Mouse (Mus musculus) heart, postnatal 10 days (tissue): Measurements from ENCODE around the gene Pbx3. TPM values are rescaled to one million over a fixed set of nuclear protein-coding genes. Genes with fewer than 3 reads are reported as not detected.

Experiments used
- DNase-seq, 2 experiments: peaks; one replicate each; pipeline ENCODE4 v3.0.0; 2021
- intact Hi-C: fragments of 180-260 bp; cut with DNase I; formaldehyde crosslinking; loops from one replicate; pipeline ENCODE4 v1.15.1; 2025
- total RNA-seq, 2 experiments: library from RNA; stranded (reverse); gene quantifications; 2 replicates each; pipeline ENCODE4 v1.2.3; 2021

Pbx3 gene
- total RNA-seq, 2 experiments from 2014 or later = 16.2 to 17.2 TPM

DNA sequence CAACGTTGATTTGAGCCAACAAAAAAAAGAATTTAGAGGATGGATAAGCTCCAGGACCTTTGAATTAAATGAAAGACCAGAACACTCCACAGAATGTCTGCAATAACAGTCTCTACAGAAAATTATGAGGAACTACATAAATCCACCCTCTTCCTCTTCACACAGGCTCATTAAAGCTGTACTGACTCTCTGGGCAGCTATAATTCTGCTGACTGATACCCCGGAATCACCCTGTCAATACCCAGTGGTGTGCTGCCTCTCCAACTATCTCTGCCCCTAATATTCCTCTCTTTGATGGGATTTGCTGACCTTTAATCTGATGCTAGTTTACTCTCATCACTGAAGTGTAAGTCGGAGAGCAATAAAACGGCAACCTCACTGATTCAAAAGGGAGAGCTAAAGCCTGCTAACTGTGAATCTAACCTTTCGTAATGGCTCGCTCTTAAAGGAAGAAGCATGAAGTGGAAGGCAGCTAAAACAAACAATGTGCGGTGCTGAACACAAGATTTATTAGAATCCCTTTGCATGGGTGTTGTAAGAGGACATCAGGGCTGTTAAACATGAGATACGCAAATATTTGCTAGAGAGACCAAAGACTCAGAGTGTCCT lies 137.4 kb downstream of the Pbx3 start:
- intact Hi-C loops = no loop called here
- no peak for DNase-seq

DNA sequence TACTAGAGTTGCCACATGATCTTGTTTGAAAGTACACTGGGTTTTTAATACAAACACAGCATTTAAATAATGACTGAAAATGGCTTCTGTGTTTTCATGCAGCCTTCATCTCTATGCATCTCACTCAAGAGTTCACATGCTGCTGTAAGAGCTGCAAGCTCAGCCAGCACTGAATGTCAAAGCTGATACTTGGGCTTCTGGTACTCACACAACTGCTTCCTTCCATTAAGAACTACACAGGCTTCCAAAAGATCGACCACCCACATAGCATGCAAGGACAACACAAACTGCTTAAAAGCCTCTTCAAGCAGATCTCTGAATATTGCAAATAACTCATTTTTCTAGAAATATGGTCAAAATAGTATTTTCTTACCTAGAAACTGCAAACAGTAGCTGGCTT lies 138.7 kb downstream of the Pbx3 start:
- intact Hi-C loops = no loop called here

DNA sequence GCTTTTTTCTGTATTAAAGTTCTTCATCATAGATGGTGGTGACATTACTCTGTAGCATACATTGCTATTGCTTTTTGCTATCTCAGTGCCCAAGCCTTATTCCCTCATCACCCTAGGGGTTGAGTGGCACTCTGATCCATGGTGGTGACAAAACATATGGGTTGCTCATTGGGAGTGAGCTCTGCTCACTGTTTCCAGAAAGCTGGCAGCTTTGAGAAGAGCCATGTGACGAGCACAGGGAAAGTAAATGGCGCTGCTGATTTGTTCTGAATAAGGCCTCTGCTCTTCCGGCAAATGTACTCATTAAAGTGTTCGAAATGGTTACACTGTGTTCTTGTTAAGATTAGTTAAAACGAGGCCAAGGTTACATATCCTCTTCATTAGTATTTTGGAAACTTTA lies 139.7 kb downstream of the Pbx3 start:
- DNase-seq = no peak
- intact Hi-C loops = no loop called here

More for the DNA sequence above, 138.7 kb downstream of the Pbx3 start:
- no peak for DNase-seq

DNA sequence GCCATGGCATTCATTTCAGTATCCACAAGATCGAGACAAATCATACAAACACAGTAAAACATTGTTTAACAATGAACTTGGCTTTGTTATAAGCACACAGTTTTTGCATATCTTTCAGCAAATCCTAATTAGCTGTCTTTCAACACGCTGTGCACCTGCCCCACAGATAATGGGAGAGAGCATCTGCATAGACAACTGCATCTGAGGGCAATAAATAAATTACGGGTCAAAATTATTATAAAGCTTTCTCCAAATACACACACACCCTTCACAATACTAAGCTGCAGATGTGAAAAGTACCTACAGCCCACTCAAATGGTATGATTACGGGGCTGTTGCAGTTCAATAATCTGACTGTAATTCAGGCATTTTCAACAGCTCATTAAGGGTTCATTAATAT lies 145.3 kb downstream of the Pbx3 start:
- no peak for DNase-seq
- intact Hi-C loops = no loop called here

DNA sequence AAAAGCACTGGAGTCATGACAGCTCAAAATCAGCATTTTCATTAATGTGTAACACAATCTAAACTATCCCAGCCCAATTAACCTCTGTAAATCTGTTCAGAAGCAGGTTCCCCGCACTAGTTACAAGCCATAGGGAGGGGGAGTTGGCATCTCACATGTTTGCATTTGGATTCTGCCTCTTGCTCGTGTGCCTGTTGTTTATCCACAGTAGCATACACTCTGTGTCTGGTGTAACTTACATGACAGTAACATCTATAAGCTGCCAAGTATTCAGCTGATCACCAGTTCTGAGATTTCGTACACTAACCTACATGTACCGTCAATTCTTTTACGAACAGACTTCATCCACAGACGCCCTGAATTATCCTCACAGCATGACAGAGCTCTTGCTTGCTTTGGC lies 147.5 kb downstream of the Pbx3 start:
- DNase-seq = no peak
- intact Hi-C loops = no loop called here

DNA sequence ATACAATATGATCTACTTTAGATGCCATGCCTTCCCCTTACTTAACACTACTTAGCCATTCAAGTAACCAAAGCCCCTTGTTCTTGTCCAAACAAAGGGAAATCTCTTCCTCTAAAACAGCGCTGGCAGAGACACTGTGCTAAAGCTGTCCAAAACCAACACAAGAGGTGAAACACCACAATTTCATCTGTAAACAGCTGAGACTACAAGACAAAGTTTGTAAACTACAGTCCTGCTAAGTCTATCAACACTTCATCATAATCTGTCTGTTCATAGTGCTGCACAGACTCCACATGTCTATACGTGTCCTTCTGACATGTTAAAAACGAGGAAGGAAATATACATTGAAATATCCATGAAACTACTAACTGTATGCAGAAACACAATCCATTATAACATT lies 151.5 kb downstream of the Pbx3 start:
- no peak for DNase-seq
- intact Hi-C loops = no loop called here

DNA sequence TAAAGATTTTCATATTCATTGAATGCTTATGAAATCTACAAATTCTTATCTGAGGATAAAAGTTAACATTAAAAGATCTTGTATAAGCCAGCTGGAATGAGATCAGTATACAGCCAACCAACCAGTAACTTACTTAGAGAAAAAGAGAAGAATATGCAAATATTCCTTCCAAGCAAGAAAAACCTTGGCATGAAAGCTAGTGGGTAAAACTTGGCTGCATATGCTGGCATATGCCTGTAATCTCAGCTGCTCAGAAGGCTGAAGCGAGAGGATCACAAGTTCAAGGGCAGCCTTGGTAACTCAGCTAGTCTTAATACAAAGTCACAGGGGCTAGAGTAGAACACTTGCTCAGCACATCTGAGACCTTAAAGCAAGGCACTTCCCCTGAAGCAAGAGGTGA lies 153.8 kb downstream of the Pbx3 start:
- DNase-seq = no peak
- intact Hi-C loops = no loop called here

DNA sequence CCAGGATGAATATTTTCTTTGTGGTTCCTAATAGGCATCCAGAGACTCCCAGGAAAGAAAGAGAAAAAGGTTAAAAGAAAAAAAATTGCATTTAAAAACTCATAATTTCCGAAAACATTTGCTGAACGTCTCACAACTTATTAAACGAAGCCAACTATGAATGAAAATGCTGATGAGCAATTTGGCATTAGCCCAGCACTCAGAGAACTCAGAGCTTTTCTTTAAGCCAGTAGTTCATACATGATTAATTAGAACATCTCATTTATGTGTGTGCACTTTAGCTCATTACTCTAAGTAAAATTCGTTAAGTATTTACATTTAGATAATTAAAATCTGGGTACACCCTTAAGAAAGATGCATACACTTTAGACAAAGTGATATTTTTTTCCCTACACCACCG lies 155.3 kb downstream of the Pbx3 start:
- intact Hi-C loops = no loop called here
- DNase-seq = no peak

DNA sequence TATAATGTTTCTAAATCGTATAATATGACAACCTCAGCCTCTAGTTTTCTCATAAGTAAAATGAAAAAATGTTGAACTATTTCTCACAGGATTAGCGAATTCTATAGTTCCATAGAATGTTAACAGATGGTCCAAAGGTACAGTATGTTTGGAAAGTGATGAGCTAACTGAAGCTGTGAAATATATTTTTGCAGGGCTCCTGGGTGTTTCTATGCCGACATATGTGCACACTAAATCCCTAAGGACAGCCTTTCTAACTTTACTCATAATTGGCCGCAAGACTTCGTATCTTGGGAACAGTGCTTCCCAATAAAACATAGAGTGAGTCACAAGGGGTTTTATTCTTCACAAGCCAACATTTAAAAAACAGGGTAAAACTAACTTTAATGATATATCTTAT lies 157.4 kb downstream of the Pbx3 start:
- DNase-seq = no peak
- intact Hi-C loops = no loop called here

DNA sequence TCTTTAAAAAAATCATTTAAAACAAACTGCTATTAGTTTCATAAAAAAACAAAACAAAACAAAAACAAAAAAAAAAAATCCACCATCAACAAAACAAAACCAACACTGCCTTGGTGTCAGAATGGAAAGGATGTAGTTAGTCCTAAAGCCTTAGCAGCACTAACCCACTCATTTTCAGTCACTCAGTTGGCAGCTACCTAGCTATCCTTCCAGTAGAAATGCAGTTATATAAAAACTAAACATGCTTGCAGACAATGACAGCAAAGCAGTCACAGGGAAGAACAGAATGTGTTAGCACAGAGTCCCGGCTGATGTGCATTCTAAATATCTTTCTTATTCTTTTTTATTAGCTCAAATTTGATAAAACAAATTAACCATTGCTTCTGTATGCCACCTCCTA lies 160.5 kb downstream of the Pbx3 start:
- DNase-seq = no peak
- intact Hi-C loops = no loop called here

DNA sequence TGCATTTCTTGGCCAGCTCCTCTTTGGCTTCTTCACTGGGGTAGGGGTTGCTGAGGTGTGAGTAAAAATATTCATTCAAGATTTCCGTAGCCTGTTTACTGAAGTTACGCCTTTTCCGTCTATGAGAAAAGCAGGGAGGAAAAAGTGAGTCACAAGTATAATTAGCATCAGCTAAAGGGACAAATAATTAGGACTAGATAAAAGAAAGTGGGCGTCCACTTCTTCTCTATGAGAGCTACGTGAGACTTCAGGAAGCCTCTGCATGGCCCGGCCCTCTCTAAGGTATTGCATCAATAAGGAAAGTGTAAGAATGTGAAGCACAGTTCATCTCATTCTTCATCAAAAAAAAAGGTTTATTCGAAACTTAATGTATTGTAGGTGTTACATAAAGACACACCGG lies 168.1 kb downstream of the Pbx3 start:
- DNase-seq = no peak
- intact Hi-C loops = no loop called here

DNA sequence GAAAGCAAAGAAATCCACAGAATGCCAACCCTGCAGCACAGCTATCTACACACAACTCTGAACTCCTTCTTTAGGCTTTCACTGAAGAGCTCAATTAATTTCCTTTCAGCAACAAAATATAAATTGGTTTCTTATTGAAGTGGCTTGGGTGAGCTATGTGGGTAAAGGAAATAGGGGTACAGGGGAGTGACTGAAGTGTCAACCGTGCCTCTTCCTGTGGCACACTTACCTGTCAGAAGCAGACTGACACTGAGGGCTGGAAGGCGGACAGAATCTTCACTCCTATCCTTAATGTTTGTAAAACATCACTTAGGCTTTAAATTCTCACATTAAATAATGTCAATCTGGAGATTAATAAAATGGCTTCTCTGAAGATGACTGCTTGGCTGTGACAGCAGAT lies 168.6 kb downstream of the Pbx3 start:
- intact Hi-C loops = no loop called here
- no peak for DNase-seq

DNA sequence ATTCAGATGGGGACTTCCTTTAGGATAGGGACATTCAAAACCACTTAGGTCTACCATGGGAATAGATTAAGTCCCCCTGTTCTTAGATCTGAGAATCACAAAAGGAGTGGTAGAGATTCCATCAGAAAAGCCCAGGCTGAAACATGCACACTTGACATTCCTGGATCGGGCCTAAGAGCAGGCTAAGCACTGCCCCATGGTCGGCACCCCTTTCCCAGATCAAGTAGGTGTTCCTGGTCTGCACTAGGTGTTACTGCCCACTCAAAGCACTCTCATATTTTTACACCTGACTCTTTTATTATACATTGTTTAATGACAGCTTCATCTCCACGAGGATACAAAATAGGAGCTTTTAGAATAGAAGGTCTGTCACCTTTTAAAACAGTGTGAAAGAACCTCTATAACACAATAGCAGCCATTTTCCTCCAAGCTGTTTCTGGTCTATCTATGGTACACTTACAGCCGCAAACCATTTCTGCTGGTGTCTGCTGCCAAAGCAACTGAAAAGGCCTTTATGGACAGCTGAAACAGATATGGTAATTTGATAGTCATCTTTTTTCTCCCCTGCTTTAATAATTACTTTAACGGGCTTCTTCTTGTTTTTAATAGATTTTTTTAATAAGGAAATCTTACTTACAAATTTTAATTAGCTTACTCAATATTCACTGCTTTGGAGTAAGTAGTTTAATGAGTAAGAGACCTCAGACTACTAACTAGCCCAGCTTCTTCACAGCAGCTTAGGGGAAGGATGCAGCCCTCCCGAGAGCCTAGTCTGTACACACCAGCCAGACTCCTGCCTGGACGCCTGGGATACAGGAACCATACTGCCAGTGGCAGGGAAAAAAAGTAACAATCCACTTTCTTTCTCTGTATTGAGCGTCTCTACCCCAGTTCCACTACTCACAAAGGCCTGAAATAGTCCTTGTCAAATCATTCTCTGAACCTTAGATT lies 178.8 kb downstream of the Pbx3 start:
- DNase-seq = no peak
- intact Hi-C loops = no loop called here

DNA sequence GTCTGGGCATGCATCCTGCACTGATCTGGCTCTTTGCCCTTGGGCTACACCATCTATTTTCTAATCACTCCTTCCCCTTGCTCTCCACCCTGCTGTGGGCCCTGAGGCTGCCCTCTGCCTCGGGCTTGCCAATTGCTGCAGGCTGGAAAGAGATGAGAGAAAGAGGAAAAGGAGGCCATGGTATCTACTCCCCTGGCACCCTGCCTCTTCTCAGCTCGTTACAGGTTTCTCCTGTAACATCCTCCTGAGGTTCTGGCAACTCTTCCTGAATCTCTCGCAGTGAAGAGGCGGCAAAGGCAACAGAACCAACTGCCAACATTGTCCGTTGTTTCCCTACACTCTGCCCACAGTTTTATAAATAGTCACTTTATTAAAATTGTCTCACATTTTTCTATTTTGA lies 179.7 kb downstream of the Pbx3 start:
- intact Hi-C loops = no loop called here
- no peak for DNase-seq

DNA sequence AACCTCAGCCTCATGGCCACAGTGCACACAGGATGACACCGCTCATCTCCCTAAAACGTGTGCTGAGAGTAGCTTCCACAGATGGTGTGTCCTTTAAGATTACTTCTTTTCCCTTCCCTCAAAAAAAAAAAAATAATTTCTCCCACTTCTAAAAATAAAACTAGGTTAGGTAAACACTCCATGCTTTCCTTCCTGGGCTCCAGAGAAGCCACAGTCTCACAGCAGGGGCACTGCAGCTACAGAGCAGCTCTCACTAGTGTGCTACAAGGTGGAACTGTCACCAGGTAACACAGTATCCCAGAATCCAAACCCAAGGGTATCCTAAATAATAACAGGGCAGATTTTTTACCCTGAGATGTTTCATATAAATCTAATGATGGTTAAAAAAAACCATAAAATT lies 185.6 kb downstream of the Pbx3 start:
- intact Hi-C loops = no loop called here
- no peak for DNase-seq

DNA sequence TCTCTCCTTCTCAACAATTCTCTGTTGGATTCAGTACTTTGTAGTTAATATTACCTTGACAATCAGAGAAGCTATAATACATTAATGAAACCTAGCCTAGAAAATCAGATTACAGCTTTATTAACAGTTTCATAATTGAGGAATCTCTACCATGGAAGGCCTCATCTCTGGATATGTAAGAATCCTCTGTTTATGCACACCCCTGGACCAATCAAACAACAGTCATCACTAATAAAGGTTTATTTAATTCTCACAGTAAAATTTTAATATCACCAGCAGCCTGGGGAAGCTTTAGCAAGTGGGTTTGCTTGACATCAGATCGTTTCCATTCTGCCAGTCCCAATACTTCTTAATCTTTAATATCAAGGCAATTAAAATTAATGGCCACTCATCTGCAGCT lies 191.3 kb downstream of the Pbx3 start:
- intact Hi-C loops = no loop called here
- DNase-seq = no peak

DNA sequence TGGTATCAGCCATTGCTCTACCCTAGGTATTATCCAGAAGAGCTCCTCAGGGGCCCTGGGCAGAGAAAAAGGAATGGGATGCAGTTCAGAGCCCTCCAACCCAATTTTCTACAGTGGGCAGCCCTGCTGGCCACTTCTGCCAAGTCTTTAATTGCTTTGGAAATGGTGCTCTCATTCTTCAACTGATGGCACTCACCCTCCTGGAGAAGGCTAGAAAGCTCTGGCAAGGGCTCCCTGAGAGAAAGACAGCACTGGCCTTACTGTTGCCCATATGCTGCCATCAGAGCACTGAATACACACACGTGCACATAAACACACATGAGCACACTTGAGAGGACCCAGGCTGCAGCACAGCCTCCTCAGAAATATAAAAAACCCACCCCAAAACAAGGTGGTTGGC lies 193.6 kb downstream of the Pbx3 start:
- intact Hi-C loops = no loop called here
- DNase-seq = no peak

DNA sequence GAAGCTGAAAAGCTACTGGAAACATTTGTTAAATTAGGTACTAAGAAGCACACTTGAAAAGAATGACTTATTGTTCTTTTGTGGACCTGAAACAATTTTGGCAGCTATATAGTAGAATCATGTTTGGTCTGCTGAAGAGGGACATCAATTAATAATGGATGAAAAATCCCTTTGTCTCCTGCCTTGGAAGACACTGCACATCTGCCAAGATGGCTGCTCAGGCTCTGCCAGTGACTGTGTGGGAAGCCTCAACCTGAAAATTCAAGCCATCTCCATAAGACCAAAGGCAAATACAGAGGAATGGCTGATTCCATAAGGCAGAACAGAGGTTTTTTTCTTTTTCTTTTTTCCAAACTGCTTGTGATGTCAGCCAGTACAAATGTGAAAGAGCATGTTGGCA lies 194.3 kb downstream of the Pbx3 start:
- intact Hi-C loops = no loop called here
- no peak for DNase-seq

DNA sequence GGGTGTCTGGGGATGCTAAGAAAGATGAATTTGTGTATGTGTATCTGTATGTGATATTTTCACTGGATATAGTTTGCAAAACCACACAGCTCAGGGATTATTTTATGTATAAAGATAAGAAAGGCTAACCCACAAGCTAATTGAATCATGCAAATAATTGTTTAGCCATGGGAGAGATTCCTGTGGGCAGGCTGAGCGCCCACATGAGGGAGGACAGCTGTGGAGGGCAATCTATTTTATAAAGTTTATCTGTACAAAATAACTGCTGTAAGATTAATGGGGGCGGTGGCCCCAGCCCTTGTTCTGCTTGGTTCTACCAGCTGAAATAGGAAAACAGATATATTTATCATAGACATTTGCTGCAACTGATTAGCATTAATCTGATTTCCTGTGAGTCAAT lies 202.5 kb downstream of the Pbx3 start:
- intact Hi-C loops = no loop called here
- no peak for DNase-seq

DNA sequence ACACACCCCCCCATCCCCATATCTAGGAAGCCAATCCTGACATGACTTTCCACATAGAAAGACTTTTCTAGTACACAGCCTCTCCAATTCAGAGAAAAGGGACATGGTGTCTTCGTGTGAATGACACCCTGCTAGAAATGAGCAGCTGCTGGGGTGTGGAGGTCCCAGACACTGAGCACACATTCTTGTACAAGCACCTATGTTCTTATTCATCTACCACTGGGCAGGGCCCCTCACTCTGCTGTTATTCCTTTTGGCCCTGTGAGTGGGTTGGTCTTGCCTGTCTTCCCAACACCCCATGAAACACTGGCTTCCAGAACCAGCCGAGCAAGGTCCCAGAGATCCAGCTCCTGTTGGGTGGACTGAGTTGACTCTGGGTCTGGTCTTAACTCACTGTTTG lies 203.3 kb downstream of the Pbx3 start:
- DNase-seq = no peak
- intact Hi-C loops = no loop called here

DNA sequence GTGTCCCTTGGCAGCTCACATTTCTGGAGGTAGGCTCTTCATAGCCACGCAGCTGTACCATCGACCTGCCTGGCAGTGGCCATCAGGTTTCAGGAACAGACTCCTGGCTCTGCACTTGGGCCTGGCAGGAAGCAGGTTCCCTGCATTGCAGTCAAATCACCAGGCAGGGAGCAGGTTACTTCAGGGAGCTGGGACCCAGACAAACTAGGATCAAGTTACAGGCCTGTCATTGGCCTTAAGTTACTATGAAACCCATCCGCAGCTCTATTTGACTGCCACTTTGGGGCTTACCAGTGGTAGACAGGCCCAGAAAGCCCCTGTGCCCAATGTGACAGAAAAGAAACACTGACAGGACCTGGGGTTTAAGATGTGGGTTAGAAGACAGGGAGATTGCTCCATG lies 204.8 kb downstream of the Pbx3 start:
- intact Hi-C loops = no loop called here
- DNase-seq = no peak

DNA sequence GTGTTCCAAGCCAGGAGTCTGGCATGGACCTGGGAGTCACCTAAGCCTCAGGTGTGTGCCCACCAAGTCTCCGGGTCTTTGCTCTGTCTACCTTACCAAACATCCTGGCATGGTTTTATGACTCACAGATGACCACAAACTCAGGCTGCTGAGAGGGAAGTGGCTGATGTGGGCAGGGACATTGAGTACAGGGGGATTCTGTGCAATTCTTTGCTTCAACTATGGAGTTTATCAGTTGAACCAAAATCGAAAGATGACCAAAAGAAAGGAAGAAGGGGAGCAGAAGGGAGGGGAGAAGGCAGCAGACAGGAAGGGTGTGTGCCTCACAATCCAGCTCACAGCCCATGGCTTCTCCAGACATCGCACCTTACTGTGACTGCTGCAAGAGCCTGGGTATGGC lies 210.5 kb downstream of the Pbx3 start:
- DNase-seq = no peak
- intact Hi-C loops = no loop called here

DNA sequence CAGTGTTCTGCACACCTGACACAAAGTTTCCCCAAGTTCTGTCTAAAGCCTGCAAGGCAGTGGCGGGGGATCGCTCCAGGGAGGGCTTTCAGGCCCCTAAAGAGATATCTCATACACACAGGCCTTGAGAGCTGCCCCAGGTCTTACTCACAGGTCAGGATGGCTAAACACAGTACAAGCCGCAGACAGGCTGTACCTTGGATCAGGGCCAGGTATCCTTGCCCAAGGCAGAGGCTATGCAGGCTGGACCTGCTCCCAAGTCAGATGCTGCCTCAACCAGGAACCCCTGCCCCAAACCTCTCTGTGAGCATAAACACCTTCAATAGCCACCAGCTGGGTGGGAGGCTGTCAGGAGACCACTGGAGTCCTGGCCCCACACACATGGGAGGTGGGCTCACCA lies 215.2 kb downstream of the Pbx3 start:
- no peak for DNase-seq
- intact Hi-C loops = no loop called here
